In the genomic region with DNA sequence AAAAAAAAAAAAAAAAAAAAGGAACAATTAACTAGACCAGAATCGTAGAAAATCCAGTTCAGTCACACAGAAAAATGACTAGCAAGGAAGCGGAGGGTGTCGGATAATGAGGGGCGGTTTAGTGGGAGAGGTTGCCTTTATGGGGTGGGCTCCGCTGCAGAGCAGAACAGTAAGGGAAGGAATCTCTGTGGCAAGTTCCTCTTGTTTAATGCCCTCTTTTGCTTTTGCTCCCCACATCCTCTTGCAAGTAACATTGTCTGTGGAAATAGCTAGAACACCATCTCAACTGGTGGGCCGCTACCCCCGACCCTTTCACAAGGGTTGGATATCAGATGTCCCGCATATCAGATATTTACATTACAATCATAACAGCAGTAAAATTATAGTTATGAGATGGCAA, we compare ENCODE assay signal across 13 mouse cellular contexts.
"Had no signal": no experiment of that assay in that cellular context is flagged by ENCODE, and none has a peak within 500 bp of the region (broad histone marks: within the 10 kb centered on the region; RNA-seq: fewer than 3 reads in every experiment).

No protein-coding gene starts in this region.

- ATAC-seq: liver, postnatal 0 days; lung, postnatal 0 days; midbrain, embryonic 16.5 days had no signal

- DNase-seq: liver, postnatal 0 days; lung, adult 2 months; lung, postnatal 4 days; midbrain, embryonic 14.5 days; retina, postnatal 1 day; right cerebral cortex, adult 18-20 months; right cerebral cortex, postnatal 25 days; right cerebral cortex, postnatal 4 days; spleen, adult 18-20 months; thymus, adult 2 months; thymus, postnatal 25 days had no signal
